Mouse (Mus musculus) adrenal gland, adult 18-20 months (tissue): ENCODE measurements around the gene Slc25a47. TPM values are rescaled to one million over a fixed set of nuclear protein-coding genes. Genes with fewer than 3 reads are reported as not detected.

Source experiments
- DNase-seq, 2 experiments: peaks; one replicate each; pipeline ENCODE4 v3.0.0; 2021 to 2022; ENCODE audit warnings: low spot score in 2 of 2
- microRNA-seq, 2 experiments: library from miRNA; unstranded; fragments of <30 nt; microRNA quantifications; one replicate each; pipeline ENCODE4 v1.2.0; 2021; ENCODE audit warnings: borderline number of aligned reads in 2 of 2
- total RNA-seq, 2 experiments: library from RNA; stranded (reverse); gene quantifications; 1 replicate in 1 of 2; 2 replicates in 1 of 2; pipeline ENCODE4 v1.2.3; 2021

The Slc25a47 gene
- total RNA-seq, 2 experiments from 2014 or later: 12.6 to 14.6 TPM

DNA sequence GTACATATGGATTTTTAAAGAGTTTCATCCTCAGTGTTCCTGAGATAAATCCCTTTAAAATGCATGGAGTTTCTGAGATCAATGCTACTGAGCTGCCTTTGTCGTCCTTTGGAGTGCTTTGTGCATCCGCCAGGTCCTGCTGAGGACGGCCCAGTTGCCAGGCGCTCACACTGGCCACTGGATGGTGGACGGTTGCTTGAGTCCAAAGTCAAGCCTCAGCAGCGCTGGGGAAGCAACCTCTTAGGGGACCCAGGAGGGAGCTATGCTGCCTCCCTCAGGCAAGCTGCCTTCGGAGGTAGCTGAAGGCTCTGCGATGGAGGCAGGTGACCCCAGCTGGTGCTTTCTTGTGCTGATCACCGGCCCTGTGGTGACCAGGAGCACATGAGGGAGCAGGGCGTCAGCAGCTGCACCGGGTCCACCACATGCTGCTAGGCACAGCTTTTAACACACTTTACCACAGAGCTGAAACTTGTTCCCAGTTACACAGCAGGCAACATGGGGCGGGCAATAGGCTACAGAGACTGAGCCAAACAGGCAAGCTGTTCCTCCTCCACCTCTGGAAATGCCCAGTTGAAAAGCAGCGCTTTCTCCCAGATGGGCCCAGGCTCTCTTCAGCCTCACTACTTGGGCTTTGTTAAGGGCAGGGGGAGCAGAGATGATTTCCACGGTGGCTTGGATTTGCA lies 69.9 kb downstream of the Slc25a47 start:
- DNase-seq: no peak

DNA sequence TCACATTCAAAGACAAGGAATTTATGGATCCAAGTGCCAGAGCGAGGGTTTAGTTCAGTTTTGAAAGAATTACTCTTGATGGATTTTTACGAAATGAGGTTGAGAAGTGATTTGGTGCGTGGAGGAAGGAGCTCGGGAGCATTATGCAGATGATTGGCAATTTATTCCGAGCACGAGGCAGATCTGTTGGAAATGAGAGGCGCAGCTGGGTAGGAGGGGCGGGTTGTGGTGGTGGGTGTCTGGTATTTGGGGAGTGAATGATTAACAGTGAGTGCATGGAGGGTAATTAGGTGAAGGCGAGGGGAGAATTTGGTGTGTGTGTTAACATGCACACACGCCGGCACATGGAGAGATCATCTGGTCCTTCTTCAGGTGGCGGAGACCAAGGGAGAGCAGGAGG lies 70.6 kb downstream of the Slc25a47 start:
- DNase-seq: no peak

Small RNAs within 50 kb of the gene (microRNA-seq; reads per million reads assigned to microRNA genes)
- 49.0 to 60.5 reads per million in 2 experiments for gene Mir345

Other genes starting within 250 kb of the Slc25a47 start
- gene Degs2, start 133.7 kb upstream of the Slc25a47 start, total RNA-seq: under 1 TPM in 1 of 2 experiments, not detected in 1; 0.17 TPM
- gene Yy1, start 43.1 kb upstream of the Slc25a47 start, total RNA-seq: 10 to 100 TPM; 55.5 to 79.9 TPM
- 10 to 100 TPM; 17.5 to 30.1 TPM for gene Slc25a29, start 163 bp upstream of the Slc25a47 start, total RNA-seq
- 1 to 10 TPM; 5.0 to 5.7 TPM for gene Wdr25, start 57.6 kb downstream of the Slc25a47 start, total RNA-seq
- 10 to 100 TPM; 59.5 to 60.2 TPM for gene Wars, start 58.1 kb downstream of the Slc25a47 start, total RNA-seq
- gene Begain, start 232.2 kb downstream of the Slc25a47 start, total RNA-seq: 1 to 10 TPM; 2.9 to 5.0 TPM